Mouse (Mus musculus) brain, embryonic 14.5 days (tissue): ENCODE measurements around the gene Spag16.

Experiments used
- CTCF ChIP-seq: fragments of 200-500 bp; IDR thresholded peaks from 2 replicates; pipeline ENCODE4 v1.5.1; 2012; ENCODE audit warnings: inconsistent platforms, mild to moderate bottlenecking, moderate library complexity, borderline replicate concordance; ENCODE audit not compliant: insufficient read depth, insufficient read length; ENCODE audit errors: extremely low read depth
- POLR2A ChIP-seq: fragments of 200-500 bp; IDR thresholded peaks from 2 replicates; pipeline ENCODE4 v1.6.1; 2012; ENCODE audit warnings: mild to moderate bottlenecking, inconsistent platforms, borderline replicate concordance; ENCODE audit not compliant: poor library complexity, insufficient read depth, insufficient read length, severe bottlenecking; ENCODE audit errors: extremely low read depth

DNA sequence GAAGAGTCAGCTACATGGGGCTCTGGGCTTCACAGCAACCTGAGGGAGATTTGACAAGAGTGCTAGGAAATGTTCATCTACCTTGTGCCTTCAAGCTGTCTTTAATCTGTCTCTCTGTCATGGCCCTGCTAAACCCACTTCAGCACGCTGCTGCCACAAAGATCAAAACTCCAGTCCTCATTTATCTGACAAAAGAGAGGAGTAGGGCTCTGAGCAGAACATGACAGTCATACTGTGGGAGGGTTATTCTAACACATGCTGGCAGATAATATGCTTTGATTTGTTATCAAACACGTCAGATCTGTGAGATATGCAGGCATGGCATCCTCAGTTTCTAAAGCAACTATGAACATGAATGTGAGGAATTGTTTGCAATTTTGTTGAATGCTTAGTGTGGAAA, 725.1 kb downstream of the Spag16 start:
- TF ChIP-seq POLR2A (no peak), CTCF (no peak)
